Mouse (Mus musculus) CH12.LX (cell line): ENCODE data around the gene 1700129C05Rik. TPM values are rescaled to one million over a fixed set of nuclear protein-coding genes. Genes with fewer than 3 reads are reported as not detected.

Experiments
- DNase-seq: peaks from one replicate; pipeline ENCODE4 v3.0.0-alpha.2; 2013; ENCODE audit errors: extremely low read depth
- H3K27ac ChIP-seq: 2 replicates; pipeline ENCODE4 v1.5.1; 2012; ENCODE audit warnings: low read depth, mild to moderate bottlenecking, control low read depth, moderate library complexity; ENCODE audit not compliant: insufficient read depth
- H3K27me3 ChIP-seq: replicated peaks from 2 replicates; pipeline ENCODE3; 2012; ENCODE audit warnings: inconsistent platforms
- H3K36me3 ChIP-seq, 2 experiments: replicated peaks in 1 of 2; 2 replicates each; pipeline versions ENCODE3 to v1.6.1; 2012; ENCODE audit warnings: inconsistent platforms in 1 of 2, low read length in 1 of 2, mild to moderate bottlenecking in 1 of 2, mixed read lengths in 1 of 2, moderate library complexity in 1 of 2; ENCODE audit not compliant: control insufficient read depth in 1 of 2, insufficient read depth in 1 of 2
- H3K4me1 ChIP-seq, 2 experiments: 2 replicates each; pipeline ENCODE4 v1.6.1; 2012; ENCODE audit warnings: inconsistent platforms in 1 of 2, moderate library complexity in 1 of 2; ENCODE audit not compliant: insufficient read depth in 2 of 2, control insufficient read depth in 1 of 2
- H3K4me2 ChIP-seq: 2 replicates; pipeline ENCODE4 v1.6.1; 2012; ENCODE audit warnings: low read depth, mild to moderate bottlenecking, control low read depth; ENCODE audit not compliant: poor library complexity, insufficient read depth, severe bottlenecking
- H3K4me3 ChIP-seq, 3 experiments: fragments of 150-350 bp in 1 of 3; sonication (generic) in 1 of 3; replicated peaks in 1 of 3; 2 replicates each; pipeline versions ENCODE3 to v1.5.1; 2011 to 2012; ENCODE audit warnings: low read depth in 2 of 3, low read length in 2 of 3, mild to moderate bottlenecking in 2 of 3, moderate library complexity in 2 of 3, control low read depth in 1 of 3, improper control_type of control experiment in 1 of 3, inconsistent platforms in 1 of 3, mixed read lengths in 1 of 3; ENCODE audit not compliant: poor library complexity in 1 of 3
- H3K79me2 ChIP-seq: replicated peaks from 2 replicates; pipeline ENCODE4 v1.6.1; 2012; ENCODE audit warnings: mild to moderate bottlenecking, moderate library complexity; ENCODE audit not compliant: control insufficient read depth, poor library complexity, insufficient read depth, severe bottlenecking; ENCODE audit errors: extremely low read depth
- H3K9ac ChIP-seq: 2 replicates; pipeline ENCODE4 v1.6.1; 2012; ENCODE audit warnings: low read depth, mild to moderate bottlenecking, control low read depth, moderate library complexity; ENCODE audit not compliant: insufficient read depth
- H3K9me3 ChIP-seq: replicated peaks from 2 replicates; pipeline ENCODE3; 2012; ENCODE audit warnings: low read length, inconsistent platforms, mixed read lengths
- CHD1 ChIP-seq: IDR thresholded peaks from 2 replicates; pipeline ENCODE4 v1.6.1; 2012; ENCODE audit warnings: low read depth, low read length, improper control_type of control experiment, inconsistent platforms
- E2F4 ChIP-seq: IDR thresholded peaks from 2 replicates; pipeline ENCODE4 v1.6.1; 2011; ENCODE audit warnings: low read depth, low read length, improper control_type of control experiment; ENCODE audit not compliant: insufficient replicate concordance
- ELF1 ChIP-seq: IDR thresholded peaks from 2 replicates; pipeline ENCODE4 v1.6.1; 2014; ENCODE audit warnings: low read depth, mild to moderate bottlenecking, inconsistent platforms, low read length, improper control_type of control experiment
- EP300 ChIP-seq: IDR thresholded peaks from 2 replicates; pipeline ENCODE4 v1.6.1; 2011; ENCODE audit warnings: low read length, improper control_type of control experiment
- ETS1 ChIP-seq: conservative IDR thresholded peaks from 2 replicates; pipeline ENCODE4 v1.6.1; 2012; ENCODE audit warnings: low read depth, mild to moderate bottlenecking, inconsistent platforms, low read length, improper control_type of control experiment, moderate library complexity
- GABPA ChIP-seq: IDR thresholded peaks from 2 replicates; pipeline ENCODE4 v1.6.1; 2012; ENCODE audit warnings: low read depth, low read length, improper control_type of control experiment, inconsistent platforms; ENCODE audit not compliant: insufficient replicate concordance
- IRF4 ChIP-seq: IDR thresholded peaks from 2 replicates; pipeline ENCODE4 v1.6.1; 2014; ENCODE audit warnings: low read depth, mild to moderate bottlenecking, inconsistent platforms, low read length, improper control_type of control experiment
- JUN ChIP-seq: IDR thresholded peaks from 2 replicates; pipeline ENCODE4 v1.6.1; 2011; ENCODE audit warnings: low read depth, mild to moderate bottlenecking, low read length, improper control_type of control experiment, moderate library complexity; ENCODE audit not compliant: insufficient read depth
- JUND ChIP-seq: conservative IDR thresholded peaks from 2 replicates; pipeline ENCODE4 v1.6.1; 2011; ENCODE audit warnings: low read depth, low read length, improper control_type of control experiment
- MAFK ChIP-seq: IDR thresholded peaks from 2 replicates; pipeline ENCODE4 v1.6.1; 2011; ENCODE audit warnings: low read length, improper control_type of control experiment; ENCODE audit not compliant: insufficient replicate concordance
- MXI1 ChIP-seq: IDR thresholded peaks from 2 replicates; pipeline ENCODE4 v1.6.1; 2011; ENCODE audit warnings: mild to moderate bottlenecking, low read depth, low read length, improper control_type of control experiment
- NELFE ChIP-seq: IDR thresholded peaks from 2 replicates; pipeline ENCODE4 v1.6.1; 2011; ENCODE audit warnings: low read depth, low read length, improper control_type of control experiment
- PAX5 ChIP-seq: IDR thresholded peaks from 2 replicates; pipeline ENCODE4 v1.6.1; 2012; ENCODE audit warnings: low read length, inconsistent platforms, mixed read lengths
- POLR2A ChIP-seq: IDR thresholded peaks from 2 replicates; pipeline ENCODE4 v1.6.1; 2011; ENCODE audit warnings: low read depth, mild to moderate bottlenecking, improper control_type of control experiment, low read length
- POLR2AphosphoS2 ChIP-seq: IDR thresholded peaks from 2 replicates; pipeline ENCODE4 v1.6.1; 2011; ENCODE audit warnings: low read depth, low read length, improper control_type of control experiment
- RAD21 ChIP-seq: IDR thresholded peaks from 2 replicates; pipeline ENCODE4 v1.6.1; 2011; ENCODE audit warnings: low read depth, mild to moderate bottlenecking, low read length, improper control_type of control experiment, moderate library complexity
- RCOR1 ChIP-seq: conservative IDR thresholded peaks from 2 replicates; pipeline ENCODE4 v1.6.1; 2012; ENCODE audit warnings: low read depth, mild to moderate bottlenecking, inconsistent platforms, low read length, improper control_type of control experiment
- SIN3A ChIP-seq: IDR thresholded peaks from 2 replicates; pipeline ENCODE4 v1.6.1; 2012; ENCODE audit warnings: low read length, improper control_type of control experiment, inconsistent platforms
- SMC3 ChIP-seq: IDR thresholded peaks from 2 replicates; pipeline ENCODE4 v1.6.1; 2011; ENCODE audit warnings: low read depth, low read length, improper control_type of control experiment
- TBP ChIP-seq: conservative IDR thresholded peaks from 2 replicates; pipeline ENCODE4 v1.6.1; 2011; ENCODE audit warnings: low read depth, low read length, improper control_type of control experiment
- USF1 ChIP-seq: IDR thresholded peaks from 2 replicates; pipeline ENCODE4 v1.6.1; 2014; ENCODE audit warnings: low read depth, mild to moderate bottlenecking, inconsistent platforms, low read length, improper control_type of control experiment
- USF2 ChIP-seq: conservative IDR thresholded peaks from 2 replicates; pipeline ENCODE4 v1.6.1; 2011; ENCODE audit warnings: low read depth, low read length, improper control_type of control experiment
- ZC3H11A ChIP-seq: IDR thresholded peaks from 2 replicates; pipeline ENCODE4 v1.6.1; 2012; ENCODE audit warnings: low read depth, mild to moderate bottlenecking, inconsistent platforms, low read length, improper control_type of control experiment
- ZNF384 ChIP-seq: IDR thresholded peaks from 2 replicates; pipeline ENCODE4 v1.6.1; 2012; ENCODE audit warnings: low read depth, low read length, improper control_type of control experiment, inconsistent platforms
- dilution Hi-C: fragments of 300-500 bp; cut with MboI; formaldehyde crosslinking; loops from 2 replicates; pipeline ENCODE4 v1.14.3; 2020; ENCODE audit warnings: low sequenced_read_pairs; ENCODE audit not compliant: extremely low pct_unique_long_range_greater_than_20kb, extremely low pct_ligation_motif_present
- in situ Hi-C: fragments of 300-500 bp; cut with MboI; formaldehyde crosslinking; loops from 3 replicates; pipeline ENCODE4 v1.14.3; 2019; ENCODE audit warnings: low sequenced_read_pairs, low pct_ligation_motif_present, low pct_unique_long_range_greater_than_20kb, mixed read lengths
- polyA plus RNA-seq: library from polyadenylated mRNA; unstranded; fragments of >175 nt; gene quantifications from 2 replicates; pipeline ENCODE4 v1.2.1, GENCODE M21; 2012; ENCODE audit warnings: low read depth; ENCODE audit not compliant: insufficient read length
- total RNA-seq, 2 experiments: library from RNA; depleted of rRNA; stranded (reverse); fragments of 300-350 nt in 1 of 2; fragments of >200 nt in 1 of 2; gene quantifications; 2 replicates each; pipeline ENCODE4 v1.2.3; 2012 to 2014

The 1700129C05Rik gene
- total and polyA plus RNA-seq, 3 experiments: not detected

- peaks cover 0 to 14% of the 10 kb centered on the region in 2 experiments; a peak in 2 of 4 replicates for H3K4me1 ChIP-seq
- TF ChIP-seq USF1 (no peak), CHD1 (no peak), GABPA (no peak), MAFK (no peak), ETS1 (no peak), SMC3 (no peak), JUND (no peak), ELF1 (no peak), RCOR1 (no peak), E2F4 (no peak), POLR2A (no peak), IRF4 (no peak), JUN (no peak)
- TF ChIP-seq, all 38 proteins: peak for 0
- H3K27ac ChIP-seq: no peak overlapping the region
- no peak overlapping the region for H3K9ac ChIP-seq
- dilution Hi-C loops (no loop called here), in situ Hi-C loops (no loop called here)
- no peak overlapping the region for H3K4me2 ChIP-seq
- no peaks in the 10 kb centered on the region for H3K36me3 ChIP-seq
- no peak overlapping the region for H3K4me3 ChIP-seq
- H3K9me3 ChIP-seq: no peaks in the 10 kb centered on the region
- H3K79me2 ChIP-seq: no peaks in the 10 kb centered on the region
- no peak for DNase-seq
- H3K27me3 ChIP-seq: no peaks in the 10 kb centered on the region
Observed at GRCm38 (mm10) chr14:59182732-59183131, 40.0 kb upstream of the 1700129C05Rik start.

GRCm38 (mm10) chr14:59178649-59179048 is 36.0 kb upstream of the 1700129C05Rik start, which contains the start of gene Gm5142:
TSS of gene Gm5142 (minus strand) at chr14:59178749.
- no peak within 1 kb of the TSS for H3K4me2 ChIP-seq
- H3K9me3 ChIP-seq: no peaks in the 10 kb centered on the region
- dilution Hi-C loops: no loop called here
- H3K27me3 ChIP-seq: no peaks in the 10 kb centered on the region
- H3K36me3 ChIP-seq: no peaks in the 10 kb centered on the region
- H3K4me1 ChIP-seq: peaks cover 0 to 4% of the 10 kb centered on the region in 2 experiments; a peak in 2 of 4 replicates
- H3K9ac ChIP-seq: no peak within 1 kb of the TSS
- no peak within 1 kb of the TSS for H3K27ac ChIP-seq
- no peak for TF ChIP-seq E2F4
- no peak for TF ChIP-seq POLR2AphosphoS2
- TF ChIP-seq MXI1: no peak
- no peak for TF ChIP-seq TBP
- no peak for TF ChIP-seq PAX5
- no peak for TF ChIP-seq SIN3A
- TF ChIP-seq RCOR1: no peak
- TF ChIP-seq SMC3: no peak
- no peak for TF ChIP-seq CHD1
- TF ChIP-seq ZNF384: no peak
- TF ChIP-seq ZC3H11A: no peak
- no peak for TF ChIP-seq RAD21
- TF ChIP-seq USF2: no peak
- no peak for TF ChIP-seq NELFE
- no peak for TF ChIP-seq ELF1
- no peak for TF ChIP-seq MAFK
- no peak for TF ChIP-seq EP300
- in situ Hi-C loops: no loop called here
- no peak for DNase-seq
- H3K4me3 ChIP-seq: no peak within 1 kb of the TSS
- no peaks in the 10 kb centered on the region for H3K79me2 ChIP-seq
